Mouse (Mus musculus) frontal cortex, postnatal 10 days (tissue): ENCODE measurements around the gene Rpgrip1l.

Experiments
- DNase-seq, 2 experiments: peaks; one replicate each; pipeline ENCODE4 v3.0.0; 2022; ENCODE audit warnings: low spot score in 2 of 2, mixed read lengths in 1 of 2

The Rpgrip1l gene

GRCm38 (mm10) chr8:91207676-91208075 is 105.4 kb downstream of the Rpgrip1l start:
- DNase-seq = no peak

- no peak for DNase-seq
Measured at GRCm38 (mm10) chr8:91205897-91206296, 107.2 kb downstream of the Rpgrip1l start.

- DNase-seq = no peak
Measured at GRCm38 (mm10) chr8:91201184-91201583, 111.9 kb downstream of the Rpgrip1l start.

- DNase-seq = no peak
Measured at GRCm38 (mm10) chr8:91199876-91200275, 113.2 kb downstream of the Rpgrip1l start, which contains the start of gene Aktip. Gene Aktip, minus strand, starts transcription at chr8:91199976.

- DNase-seq = no peak
Measured at GRCm38 (mm10) chr8:91198036-91198435, 115.0 kb downstream of the Rpgrip1l start.

GRCm38 (mm10) chr8:91197233-91197632 is 115.8 kb downstream of the Rpgrip1l start:
- no peak for DNase-seq

- DNase-seq = no peak
Measured at GRCm38 (mm10) chr8:91196661-91197060, 116.4 kb downstream of the Rpgrip1l start.

- no peak for DNase-seq
Measured at GRCm38 (mm10) chr8:91194081-91194480, 119.0 kb downstream of the Rpgrip1l start.

GRCm38 (mm10) chr8:91192941-91193340 is 120.1 kb downstream of the Rpgrip1l start:
- DNase-seq = no peak

GRCm38 (mm10) chr8:91190816-91191340 is 122.2 kb downstream of the Rpgrip1l start:
- peak; percentile 20 to 66 for DNase-seq

- DNase-seq = no peak
Measured at GRCm38 (mm10) chr8:91188152-91188551, 124.9 kb downstream of the Rpgrip1l start.

- no peak for DNase-seq
Measured at GRCm38 (mm10) chr8:91186372-91186771, 126.7 kb downstream of the Rpgrip1l start.

- DNase-seq = no peak
Measured at GRCm38 (mm10) chr8:91177708-91178107, 135.4 kb downstream of the Rpgrip1l start.

GRCm38 (mm10) chr8:91176176-91176575 is 136.9 kb downstream of the Rpgrip1l start:
- no peak for DNase-seq

- no peak for DNase-seq
Measured at GRCm38 (mm10) chr8:91171605-91172004, 141.5 kb downstream of the Rpgrip1l start.

GRCm38 (mm10) chr8:91170914-91171313 is 142.1 kb downstream of the Rpgrip1l start:
- DNase-seq = no peak

GRCm38 (mm10) chr8:91170152-91170551 is 142.9 kb downstream of the Rpgrip1l start:
- DNase-seq = no peak
